In the genomic region with DNA sequence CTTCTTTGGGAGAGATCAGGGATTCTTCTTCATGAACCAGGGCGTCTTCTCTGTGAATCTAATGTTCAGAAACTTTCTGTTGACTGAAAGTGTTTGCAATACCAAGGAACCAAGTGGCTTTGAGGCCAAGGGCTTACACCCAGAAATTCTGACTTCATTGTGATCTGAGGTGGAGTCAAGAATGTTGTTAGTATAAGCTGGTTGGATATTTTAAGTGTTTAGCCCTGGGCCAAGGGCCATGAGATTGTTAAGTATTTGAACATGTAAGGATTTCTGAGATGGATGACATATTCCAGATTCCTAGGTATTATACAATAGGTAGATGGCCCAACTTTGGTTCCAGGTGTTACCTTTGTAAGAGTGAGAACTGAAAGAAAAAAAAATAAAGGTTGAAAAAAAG, we compare ENCODE assay signal across 22 mouse cellular contexts.
"Had no signal": no experiment of that assay in that cellular context is flagged by ENCODE, and none has a peak within 500 bp of the region (broad histone marks: within the 10 kb centered on the region; RNA-seq: fewer than 3 reads in every experiment).

No protein-coding gene starts in this region.

- H3K4me1 ChIP-seq: intestine, embryonic 15.5 days; stomach, embryonic 15.5 days had no signal

- H3K9ac ChIP-seq: intestine, embryonic 15.5 days; limb, embryonic 12.5 days; limb, embryonic 15.5 days; liver, embryonic 14.5 days; liver, postnatal 0 days; midbrain, embryonic 13.5 days; neural tube, embryonic 13.5 days; stomach, embryonic 15.5 days had no signal

- DNase-seq: kidney, adult 18-20 months; kidney, adult 9 months; kidney, postnatal 14 days; kidney, postnatal 4 days; left cerebral cortex, postnatal 4 days; liver, postnatal 0 days; retina, postnatal 1 day; right cerebral cortex, postnatal 25 days; spleen, adult 18-20 months; thymus, postnatal 25 days had no signal

- H3K9me3 ChIP-seq: intestine, embryonic 15.5 days; limb, embryonic 12.5 days; limb, embryonic 15.5 days; megakaryocyte, embryonic 14.5 days; midbrain, embryonic 10.5 days; midbrain, embryonic 13.5 days; neural tube, embryonic 13.5 days; stomach, embryonic 15.5 days had no signal

- H3K4me3 ChIP-seq: intestine, embryonic 15.5 days; limb, embryonic 12.5 days; limb, embryonic 15.5 days; megakaryocyte, embryonic 14.5 days; midbrain, embryonic 10.5 days; midbrain, embryonic 13.5 days; myocyte; neural tube, embryonic 13.5 days; stomach, embryonic 15.5 days had no signal

- ATAC-seq: intestine, embryonic 15.5 days; liver, postnatal 0 days; midbrain, embryonic 13.5 days; midbrain, embryonic 16.5 days had no signal

- H3K36me3 ChIP-seq: intestine, embryonic 15.5 days; limb, embryonic 12.5 days; limb, embryonic 15.5 days; midbrain, embryonic 10.5 days; midbrain, embryonic 13.5 days; neural tube, embryonic 13.5 days; stomach, embryonic 15.5 days had no signal

- H3K4me2 ChIP-seq: intestine, embryonic 15.5 days; limb, embryonic 12.5 days; limb, embryonic 15.5 days; liver, embryonic 11.5 days; midbrain, embryonic 13.5 days; neural tube, embryonic 13.5 days; stomach, embryonic 15.5 days had no signal

- H3K27ac ChIP-seq: intestine, embryonic 15.5 days; limb, embryonic 12.5 days; limb, embryonic 15.5 days; liver, embryonic 14.5 days; midbrain, embryonic 10.5 days; midbrain, embryonic 13.5 days; neural tube, embryonic 13.5 days; stomach, embryonic 15.5 days had no signal

- H3K27me3 ChIP-seq: intestine, embryonic 15.5 days; limb, embryonic 12.5 days; limb, embryonic 15.5 days; megakaryocyte, embryonic 14.5 days; midbrain, embryonic 13.5 days; neural tube, embryonic 13.5 days; stomach, embryonic 15.5 days had no signal
